Mouse (Mus musculus): ENCODE data around the gene Sp1.
A peak's percentile ranks its signal among the peaks of the same experiment; 100 is the strongest.

The Sp1 gene

GRCm38 (mm10) chr15:102433173-102433572 lies 27.2 kb downstream of the Sp1 start:
- no peak for DNase-seq (ENCODE audit: low spot score in 2 of 2)

- peak; percentile 91 to 93 for DNase-seq (ENCODE audit: low spot score in 2 of 2)
Measured at GRCm38 (mm10) chr15:102442490-102442889, 36.5 kb downstream of the Sp1 start.

- DNase-seq (ENCODE audit: low spot score in 2 of 2), result no peak
Measured at GRCm38 (mm10) chr15:102445146-102445545, 39.2 kb downstream of the Sp1 start, which contains the start of gene Amhr2. Gene Amhr2, plus strand, starts transcription at chr15:102445367.

GRCm38 (mm10) chr15:102446448-102446847 lies 40.5 kb downstream of the Sp1 start:
- no peak for DNase-seq (ENCODE audit: low spot score in 2 of 2)

GRCm38 (mm10) chr15:102449366-102449765 lies 43.4 kb downstream of the Sp1 start:
- no peak for DNase-seq (ENCODE audit: low spot score in 2 of 2)

GRCm38 (mm10) chr15:102450928-102451327 lies 45.0 kb downstream of the Sp1 start:
- no peak for DNase-seq (ENCODE audit: low spot score in 2 of 2)

GRCm38 (mm10) chr15:102451666-102452430 lies 45.9 kb downstream of the Sp1 start:
- DNase-seq (ENCODE audit: low spot score in 2 of 2), result no peak

GRCm38 (mm10) chr15:102455993-102456392 lies 50.0 kb downstream of the Sp1 start:
- no peak for DNase-seq (ENCODE audit: low spot score in 2 of 2)

GRCm38 (mm10) chr15:102458050-102458736 lies 52.2 kb downstream of the Sp1 start:
- no peak for DNase-seq (ENCODE audit: low spot score in 2 of 2)

- DNase-seq (ENCODE audit: low spot score in 2 of 2), result peak; percentile 96
Measured at GRCm38 (mm10) chr15:102458904-102459317, 53.0 kb downstream of the Sp1 start, which contains the start of gene Prr13. Gene Prr13, plus strand, starts transcription at chr15:102459028.

- no peak for DNase-seq (ENCODE audit: low spot score in 2 of 2)
Measured at GRCm38 (mm10) chr15:102459381-102459780, 53.4 kb downstream of the Sp1 start.

GRCm38 (mm10) chr15:102459847-102460246 lies 53.9 kb downstream of the Sp1 start:
- DNase-seq (ENCODE audit: low spot score in 2 of 2), result no peak

GRCm38 (mm10) chr15:102460409-102460808 lies 54.5 kb downstream of the Sp1 start:
- DNase-seq (ENCODE audit: low spot score in 2 of 2), result no peak

GRCm38 (mm10) chr15:102460971-102461370 lies 55.0 kb downstream of the Sp1 start:
- no peak for DNase-seq (ENCODE audit: low spot score in 2 of 2)

- no peak for DNase-seq (ENCODE audit: low spot score in 2 of 2)
Measured at GRCm38 (mm10) chr15:102461430-102462075, 55.6 kb downstream of the Sp1 start.

GRCm38 (mm10) chr15:102463666-102464065 lies 57.7 kb downstream of the Sp1 start:
- DNase-seq (ENCODE audit: low spot score in 2 of 2), result no peak

GRCm38 (mm10) chr15:102468675-102469370 lies 62.9 kb downstream of the Sp1 start:
- no peak for DNase-seq (ENCODE audit: low spot score in 2 of 2)

GRCm38 (mm10) chr15:102470183-102470604 lies 64.3 kb downstream of the Sp1 start, which contains the start of gene Pcbp2:
Gene Pcbp2, plus strand, starts transcription at chr15:102470539.
- DNase-seq (ENCODE audit: low spot score in 2 of 2), result peak; percentile 95 to 96

- DNase-seq (ENCODE audit: low spot score in 2 of 2), result peak; percentile 69 to 77
Measured at GRCm38 (mm10) chr15:102470605-102471294, 64.8 kb downstream of the Sp1 start.

GRCm38 (mm10) chr15:102471295-102471645 lies 65.3 kb downstream of the Sp1 start:
- no peak for DNase-seq (ENCODE audit: low spot score in 2 of 2)

- no peak for DNase-seq (ENCODE audit: low spot score in 2 of 2)
Measured at GRCm38 (mm10) chr15:102471727-102472126, 65.8 kb downstream of the Sp1 start.
